Mouse (Mus musculus) heart, embryonic 14.5 days (tissue): ENCODE results near the gene Zswim5. TPM values are rescaled to one million over a fixed set of nuclear protein-coding genes. Genes with fewer than 3 reads are reported as not detected.
A peak's percentile ranks its signal among the peaks of the same experiment; 100 is the strongest.

Experiments
- ATAC-seq: fragments of 200-750 bp; cut with Nextera tagmentation; 2 replicates; pipeline ENCODE4 v1.8.0; 2017; ENCODE audit warnings: low read depth, moderate TSS enrichment; ENCODE audit not compliant: insufficient number of reproducible peaks, insufficient read depth, low FRiP score
- H3K27ac ChIP-seq, 2 experiments: fragments of 200-500 bp in 1 of 2; fragments of 300-500 bp in 1 of 2; sonication (generic) in 1 of 2; replicated peaks in 1 of 2; 2 replicates each; pipeline ENCODE4 v1.5.1; 2012 to 2014; ENCODE audit warnings: low read depth in 2 of 2, low read length in 2 of 2, control low read depth in 1 of 2, mild to moderate bottlenecking in 1 of 2, mixed read lengths in 1 of 2; ENCODE audit not compliant: control insufficient read depth in 1 of 2, insufficient read depth in 1 of 2
- H3K27me3 ChIP-seq: fragments of 300-500 bp; sonication (generic); 2 replicates; pipeline ENCODE4 v1.6.1; 2014; ENCODE audit warnings: mild to moderate bottlenecking, low read length, control low read depth; ENCODE audit not compliant: control insufficient read depth, insufficient read depth
- H3K36me3 ChIP-seq: fragments of 300-500 bp; sonication (generic); 2 replicates; pipeline ENCODE4 v1.6.1; 2014; ENCODE audit warnings: mild to moderate bottlenecking, control low read depth, low read length, mixed read lengths; ENCODE audit not compliant: control insufficient read depth, insufficient read depth
- H3K4me1 ChIP-seq, 2 experiments: fragments of 200-500 bp in 1 of 2; fragments of 300-500 bp in 1 of 2; sonication (generic) in 1 of 2; 2 replicates each; pipeline ENCODE4 v1.6.1; 2012 to 2014; ENCODE audit warnings: low read length in 2 of 2, control low read depth in 1 of 2, mixed read lengths in 1 of 2; ENCODE audit not compliant: control insufficient read depth in 2 of 2, insufficient read depth in 2 of 2
- H3K4me2 ChIP-seq: fragments of 300-500 bp; sonication (generic); 2 replicates; pipeline ENCODE4 v1.6.1; 2014; ENCODE audit warnings: mild to moderate bottlenecking, low read length
- H3K4me3 ChIP-seq, 2 experiments: fragments of 200-500 bp in 1 of 2; fragments of 300-500 bp in 1 of 2; sonication (generic) in 1 of 2; 2 replicates each; pipeline ENCODE4 v1.5.1; 2012 to 2014; ENCODE audit warnings: low read length in 2 of 2, mild to moderate bottlenecking in 2 of 2, control low read depth in 1 of 2, low read depth in 1 of 2, moderate library complexity in 1 of 2; ENCODE audit not compliant: control insufficient read depth in 1 of 2, insufficient read depth in 1 of 2
- H3K9ac ChIP-seq: fragments of 300-500 bp; sonication (generic); 2 replicates; pipeline ENCODE4 v1.6.1; 2014; ENCODE audit warnings: mild to moderate bottlenecking, low read length
- H3K9me3 ChIP-seq: fragments of 300-500 bp; sonication (generic); 2 replicates; pipeline ENCODE4 v1.6.1; 2016; ENCODE audit warnings: low read length, control low read depth; ENCODE audit not compliant: control insufficient read depth
- WGBS: fragments of 180-500 bp; shearing (Covaris S2); extraction: QIAGEN DNeasy Blood & Tissue Kit; methylation state at CpG from one replicate; pipeline ENCODE4 v1.1.7; 2014; 5-methylcytosine and 5-hydroxymethylcytosine counted together
- polyA plus RNA-seq: library from polyadenylated mRNA; unstranded; fragments of >200 nt; fragmentation: Nextera tagmentation; extraction: Ambion mirVana; gene quantifications from 2 replicates; pipeline ENCODE4 v1.2.1, GENCODE M21; 2014

Zswim5 gene
- polyA plus RNA-seq, 1 experiment from 2014 or later = 0.80 TPM

GRCm38 (mm10) chr4:117010231-117010630, 133.1 kb downstream of the Zswim5 start:
- Histone ChIP-seq H3K4me1 (no peaks in the 10 kb centered on the region), H3K27me3 (no peaks in the 10 kb centered on the region), H3K4me2 (no peak overlapping the region), H3K27ac (no peak overlapping the region), H3K4me3 (no peak overlapping the region), H3K9me3 (no peaks in the 10 kb centered on the region), H3K36me3 (no peaks in the 10 kb centered on the region), H3K9ac (no peak overlapping the region)
- ATAC-seq = no peak
- WGBS = 65% methylated on average over 5 of the region's 5 CpGs

DNA sequence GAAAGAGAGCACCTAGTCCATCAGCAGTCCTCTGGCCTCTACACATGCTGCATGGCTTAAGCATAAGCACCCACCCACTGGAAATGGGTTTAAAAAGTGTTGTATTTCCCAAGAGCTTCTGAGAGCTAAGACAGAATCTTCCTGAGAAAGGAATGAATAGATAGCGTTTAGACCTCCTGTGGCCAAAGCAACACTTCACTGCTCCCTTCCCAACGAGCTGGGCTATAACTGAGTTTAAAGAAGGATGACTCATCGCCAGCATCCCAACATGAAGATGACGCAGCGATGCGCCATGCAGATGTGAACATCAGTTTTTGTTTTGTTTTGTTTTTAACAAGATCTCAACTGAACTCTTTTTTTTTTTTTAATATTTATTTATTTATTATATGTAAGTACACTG, 136.4 kb downstream of the Zswim5 start:
- H3K27me3 ChIP-seq = no peaks in the 10 kb centered on the region
- H3K9me3 ChIP-seq = no peaks in the 10 kb centered on the region
- no peak overlapping the region for H3K4me3 ChIP-seq
- no peak overlapping the region for H3K4me2 ChIP-seq
- 78% methylated on average over 6 of the region's 6 CpGs for WGBS
- no peak overlapping the region for H3K27ac ChIP-seq
- H3K4me1 ChIP-seq = no peaks in the 10 kb centered on the region
- no peaks in the 10 kb centered on the region for H3K36me3 ChIP-seq
- H3K9ac ChIP-seq = no peak overlapping the region
- ATAC-seq = no peak

DNA sequence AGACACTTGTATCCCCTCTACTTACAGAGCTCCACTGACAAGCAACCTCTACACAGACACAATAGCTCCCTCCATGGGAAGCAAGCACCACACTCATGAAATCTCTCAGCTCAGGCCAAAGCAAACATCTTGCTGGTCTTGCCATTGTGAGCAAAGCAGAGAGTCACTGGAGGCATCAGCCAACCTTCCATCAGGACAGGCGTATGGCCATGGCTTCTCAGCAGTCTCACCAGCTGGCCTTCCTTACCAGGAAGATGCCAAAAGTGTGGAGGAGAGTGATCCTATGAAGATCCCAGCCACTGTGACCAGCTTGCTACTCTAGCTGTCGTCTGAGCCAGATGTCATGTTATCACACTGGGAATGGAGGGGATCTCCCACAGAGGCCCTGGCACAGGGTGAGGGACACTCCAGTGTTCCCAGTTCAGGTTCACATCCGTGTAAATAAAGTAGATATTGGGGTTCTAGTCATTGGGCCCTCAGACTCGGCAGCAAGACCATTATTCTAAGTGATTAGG, 137.8 kb downstream of the Zswim5 start:
- Histone ChIP-seq H3K27me3 (no peaks in the 10 kb centered on the region), H3K27ac (no peak overlapping the region), H3K9me3 (no peaks in the 10 kb centered on the region), H3K4me2 (no peak overlapping the region), H3K36me3 (no peaks in the 10 kb centered on the region), H3K4me1 (peaks cover 0 to 3% of the 10 kb centered on the region in 2 experiments; a peak in 2 of 4 replicates), H3K4me3 (no peak overlapping the region), H3K9ac (no peak overlapping the region)
- no peak for ATAC-seq
- 52% methylated on average over 4 of the region's 4 CpGs for WGBS

DNA sequence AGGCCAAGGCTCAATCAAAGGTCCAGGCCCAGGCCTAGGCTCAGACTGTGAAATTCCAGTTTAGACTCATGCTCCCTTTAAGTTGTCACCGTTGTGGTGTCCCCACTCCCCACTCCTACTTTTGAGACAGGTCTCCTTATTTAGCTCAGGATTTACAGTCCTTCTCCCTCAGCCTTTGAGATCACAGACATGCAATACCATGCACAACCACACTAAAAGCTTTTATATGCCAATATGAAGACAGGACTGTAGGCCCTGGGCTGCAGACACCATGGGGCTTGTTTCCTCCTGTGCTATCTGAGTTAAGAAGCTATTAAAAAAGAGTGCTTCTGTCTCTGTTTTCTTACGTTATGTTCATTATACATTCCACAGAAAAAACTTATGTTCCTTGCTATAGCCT, 140.6 kb downstream of the Zswim5 start:
- no peaks in the 10 kb centered on the region for H3K27me3 ChIP-seq
- no peak overlapping the region for H3K27ac ChIP-seq
- H3K4me2 ChIP-seq = no peak overlapping the region
- no peaks in the 10 kb centered on the region for H3K9me3 ChIP-seq
- WGBS = 88% methylated on average over 2 of the region's 2 CpGs
- no peak overlapping the region for H3K4me3 ChIP-seq
- H3K4me1 ChIP-seq = peaks cover 0 to 8% of the 10 kb centered on the region in 2 experiments; a peak in 2 of 4 replicates
- H3K9ac ChIP-seq = no peak overlapping the region
- no peak for ATAC-seq
- H3K36me3 ChIP-seq = peaks cover 7% of the 10 kb centered on the region

DNA sequence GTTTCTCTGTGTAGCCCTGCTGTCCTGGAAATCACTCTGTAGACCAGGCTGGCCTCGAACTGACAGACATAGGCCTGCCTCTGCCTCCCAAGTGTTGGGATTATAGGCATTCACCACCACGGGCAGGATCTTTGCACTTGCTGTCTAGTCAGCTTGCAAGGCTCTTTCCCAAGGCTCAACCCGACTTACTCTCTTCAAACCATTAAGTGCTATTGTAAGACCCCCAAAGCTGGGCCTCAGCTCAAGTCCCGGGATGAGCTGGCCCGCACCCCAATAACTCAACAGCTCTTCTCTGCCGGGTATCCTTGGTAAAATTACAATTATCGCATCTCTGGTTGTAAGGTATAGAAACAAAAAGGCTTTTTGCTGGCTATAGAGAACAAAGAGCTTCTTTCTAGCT, 141.2 kb downstream of the Zswim5 start:
- no peak overlapping the region for H3K9ac ChIP-seq
- peaks cover 0 to 8% of the 10 kb centered on the region in 2 experiments; a peak in 2 of 4 replicates for H3K4me1 ChIP-seq
- 79% methylated on average over 7 of the region's 7 CpGs for WGBS
- no peak overlapping the region for H3K27ac ChIP-seq
- H3K27me3 ChIP-seq = no peaks in the 10 kb centered on the region
- no peaks in the 10 kb centered on the region for H3K9me3 ChIP-seq
- peaks cover 13% of the 10 kb centered on the region for H3K36me3 ChIP-seq
- no peak overlapping the region for H3K4me3 ChIP-seq
- no peak overlapping the region for H3K4me2 ChIP-seq
- ATAC-seq = no peak

GRCm38 (mm10) chr4:117019206-117020134, 142.3 kb downstream of the Zswim5 start, which contains the start of gene Eif2b3:
Eif2b3 (plus strand) TSS chr4:117019402.
- Histone ChIP-seq H3K9ac (peak within 1 kb of the TSS; percentile 89), H3K36me3 (peaks cover 23% of the 10 kb centered on the region), H3K4me2 (peak within 1 kb of the TSS; percentile 85), H3K4me1 (peaks cover 0 to 8% of the 10 kb centered on the region in 2 experiments; a peak in 2 of 4 replicates), H3K27me3 (no peaks in the 10 kb centered on the region), H3K4me3 (peak within 1 kb of the TSS; percentile 78 to 87), H3K9me3 (no peaks in the 10 kb centered on the region), H3K27ac (no peak within 1 kb of the TSS; a peak in 1 of 4 replicates)
- 1% methylated on average over 61 of the region's 61 CpGs for WGBS
- ATAC-seq = peak; percentile 91

DNA sequence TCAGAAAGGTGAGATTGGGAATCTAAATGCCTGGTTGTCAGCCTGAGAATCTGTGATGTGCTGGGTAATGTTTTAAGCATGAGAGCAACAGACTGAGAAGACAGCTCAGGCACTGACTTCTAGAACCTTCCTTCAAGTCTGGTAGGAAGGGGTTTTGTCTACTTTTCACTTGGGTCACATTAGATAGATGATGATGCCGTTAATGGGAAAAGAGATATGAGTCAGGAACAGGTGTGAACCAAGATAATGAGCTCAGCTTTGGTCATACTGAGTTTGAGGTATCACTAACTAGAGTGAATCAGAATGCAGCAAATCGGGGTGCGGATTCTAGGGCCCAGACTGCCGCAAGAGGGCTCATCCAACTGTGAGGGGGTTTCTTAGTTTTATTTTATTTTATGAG, 146.3 kb downstream of the Zswim5 start:
- Histone ChIP-seq H3K4me1 (peaks cover 0 to 8% of the 10 kb centered on the region in 2 experiments; a peak in 2 of 4 replicates), H3K36me3 (peaks cover 35% of the 10 kb centered on the region), H3K27ac (no peak overlapping the region), H3K4me3 (no peak overlapping the region), H3K4me2 (no peak overlapping the region), H3K27me3 (no peaks in the 10 kb centered on the region), H3K9ac (no peak overlapping the region), H3K9me3 (no peaks in the 10 kb centered on the region)
- no peak for ATAC-seq
- WGBS = 92% methylated on average over 4 of the region's 4 CpGs
